Mouse (Mus musculus) liver, embryonic 16.5 days (tissue): Measurements from ENCODE around the gene Clstn1. TPM values are rescaled to one million over a fixed set of nuclear protein-coding genes. Genes with fewer than 3 reads are reported as not detected.

ENCODE experiments used
- ATAC-seq: fragments of 200-750 bp; cut with Nextera tagmentation; 2 replicates; pipeline ENCODE4 v1.8.0; 2017; ENCODE audit warnings: low read depth, mild to moderate bottlenecking, moderate number of reproducible peaks, moderate library complexity
- H3K27ac ChIP-seq: fragments of 300-500 bp; sonication (generic); 2 replicates; pipeline ENCODE4 v1.5.1; 2014; ENCODE audit warnings: mild to moderate bottlenecking, low read length
- H3K27me3 ChIP-seq: fragments of 300-500 bp; sonication (generic); 2 replicates; pipeline ENCODE4 v1.6.1; 2014; ENCODE audit warnings: low read depth, low read length, mixed read lengths; ENCODE audit not compliant: control insufficient read depth, insufficient read depth
- H3K36me3 ChIP-seq: fragments of 300-500 bp; sonication (generic); 2 replicates; pipeline ENCODE4 v1.6.1; 2014; ENCODE audit warnings: mild to moderate bottlenecking; ENCODE audit not compliant: control insufficient read depth, insufficient read depth
- H3K4me1 ChIP-seq: fragments of 300-500 bp; sonication (generic); 2 replicates; pipeline ENCODE4 v1.6.1; 2014; ENCODE audit warnings: low read depth, low read length, mixed read lengths; ENCODE audit not compliant: control insufficient read depth
- H3K4me2 ChIP-seq: fragments of 300-500 bp; sonication (generic); 2 replicates; pipeline ENCODE4 v1.6.1; 2014; ENCODE audit warnings: low read depth, low read length, mixed read lengths
- H3K4me3 ChIP-seq: fragments of 300-500 bp; sonication (generic); 2 replicates; pipeline ENCODE4 v1.5.1; 2014; ENCODE audit warnings: low read depth, mild to moderate bottlenecking, low read length
- H3K9ac ChIP-seq: fragments of 300-500 bp; sonication (generic); 2 replicates; pipeline ENCODE4 v1.6.1; 2014; ENCODE audit warnings: low read depth, low read length
- H3K9me3 ChIP-seq: fragments of 300-500 bp; sonication (generic); replicated peaks from 2 replicates; pipeline ENCODE4 v1.6.1; 2016; ENCODE audit warnings: low read length; ENCODE audit not compliant: control insufficient read depth
- WGBS: fragments of 180-500 bp; shearing (Covaris S2); extraction: QIAGEN DNeasy Blood & Tissue Kit; methylation state at CpG from one replicate; pipeline ENCODE4 v1.1.7; 2014; ENCODE audit not compliant: insufficient replicate concordance; 5-methylcytosine and 5-hydroxymethylcytosine counted together
- polyA plus RNA-seq: library from polyadenylated mRNA; unstranded; fragments of >200 nt; fragmentation: Nextera tagmentation; extraction: Ambion mirVana; gene quantifications from 2 replicates; pipeline ENCODE4 v1.2.1, GENCODE M21; 2015

Gene Clstn1
- polyA plus RNA-seq, 1 experiment from 2014 or later, result 1.1 TPM

GRCm38 (mm10) chr4:149549221-149549925, 36.9 kb upstream of the Clstn1 start:
- no peak overlapping the region for H3K27ac ChIP-seq
- H3K4me3 ChIP-seq, result no peak overlapping the region
- no peak overlapping the region for H3K4me2 ChIP-seq
- H3K36me3 ChIP-seq, result no peaks in the 10 kb centered on the region
- no peak overlapping the region for H3K9ac ChIP-seq
- no peaks in the 10 kb centered on the region for H3K4me1 ChIP-seq
- peak; percentile 64 for ATAC-seq
- WGBS, result 40% methylated on average over 9 of the region's 9 CpGs
- no peaks in the 10 kb centered on the region for H3K9me3 ChIP-seq
- H3K27me3 ChIP-seq, result no peaks in the 10 kb centered on the region

GRCm38 (mm10) chr4:149550866-149551265, 35.4 kb upstream of the Clstn1 start:
- WGBS, result 66% methylated on average over 5 of the region's 5 CpGs
- Histone ChIP-seq H3K27ac (no peak overlapping the region), H3K27me3 (no peaks in the 10 kb centered on the region), H3K36me3 (no peaks in the 10 kb centered on the region), H3K4me1 (no peaks in the 10 kb centered on the region), H3K9ac (no peak overlapping the region), H3K9me3 (no peaks in the 10 kb centered on the region), H3K4me2 (no peak overlapping the region), H3K4me3 (no peak overlapping the region)
- no peak for ATAC-seq

- Histone ChIP-seq H3K36me3 (no peaks in the 10 kb centered on the region), H3K9ac (no peak overlapping the region), H3K4me1 (no peaks in the 10 kb centered on the region), H3K9me3 (no peaks in the 10 kb centered on the region), H3K27me3 (no peaks in the 10 kb centered on the region), H3K4me2 (no peak overlapping the region), H3K27ac (no peak overlapping the region), H3K4me3 (no peak overlapping the region)
- WGBS, result 66% methylated on average over 5 of the region's 5 CpGs
- ATAC-seq, result no peak
Observed at GRCm38 (mm10) chr4:149551696-149552095, 34.6 kb upstream of the Clstn1 start.

GRCm38 (mm10) chr4:149553834-149554233, 32.4 kb upstream of the Clstn1 start:
- H3K27ac ChIP-seq, result no peak overlapping the region

GRCm38 (mm10) chr4:149556111-149556510, 30.2 kb upstream of the Clstn1 start:
- H3K4me3 ChIP-seq, result no peak overlapping the region
- 69% methylated on average over 4 of the region's 4 CpGs for WGBS
- no peaks in the 10 kb centered on the region for H3K9me3 ChIP-seq
- H3K9ac ChIP-seq, result no peak overlapping the region
- no peaks in the 10 kb centered on the region for H3K36me3 ChIP-seq
- no peaks in the 10 kb centered on the region for H3K4me1 ChIP-seq
- no peak overlapping the region for H3K27ac ChIP-seq
- H3K27me3 ChIP-seq, result no peaks in the 10 kb centered on the region
- no peak for ATAC-seq
- H3K4me2 ChIP-seq, result no peak overlapping the region

More at GRCm38 (mm10) chr4:149553834-149554233, 32.4 kb upstream of the Clstn1 start:
- Histone ChIP-seq H3K4me2 (no peak overlapping the region), H3K9me3 (no peaks in the 10 kb centered on the region), H3K27me3 (no peaks in the 10 kb centered on the region), H3K4me3 (no peak overlapping the region), H3K36me3 (no peaks in the 10 kb centered on the region), H3K4me1 (no peaks in the 10 kb centered on the region), H3K9ac (no peak overlapping the region)
- ATAC-seq, result no peak
- 34% methylated on average over 7 of the region's 7 CpGs for WGBS

- Histone ChIP-seq H3K4me1 (no peaks in the 10 kb centered on the region; the same call in 1 of the 2 replicates), H3K9ac (no peak overlapping the region), H3K4me2 (no peak overlapping the region), H3K4me3 (no peak overlapping the region), H3K9me3 (no peaks in the 10 kb centered on the region), H3K27me3 (no peaks in the 10 kb centered on the region), H3K27ac (no peak overlapping the region), H3K36me3 (no peaks in the 10 kb centered on the region)
- ATAC-seq, result no peak
- 80% methylated on average over 5 of the region's 5 CpGs for WGBS
Observed at GRCm38 (mm10) chr4:149557905-149558304, 28.4 kb upstream of the Clstn1 start.

- Histone ChIP-seq H3K27ac (no peak overlapping the region), H3K4me2 (no peak overlapping the region), H3K9ac (no peak overlapping the region), H3K4me1 (no peaks in the 10 kb centered on the region; the same call in 1 of the 2 replicates), H3K27me3 (no peaks in the 10 kb centered on the region), H3K9me3 (no peaks in the 10 kb centered on the region), H3K4me3 (no peak overlapping the region), H3K36me3 (no peaks in the 10 kb centered on the region)
- no peak for ATAC-seq
- 65% methylated on average over 3 of the region's 3 CpGs for WGBS
Observed at GRCm38 (mm10) chr4:149558389-149558788, 27.9 kb upstream of the Clstn1 start.

GRCm38 (mm10) chr4:149561392-149561791, 24.9 kb upstream of the Clstn1 start:
- Histone ChIP-seq H3K9ac (no peak overlapping the region), H3K4me1 (no peaks in the 10 kb centered on the region; the same call in 1 of the 2 replicates), H3K36me3 (no peaks in the 10 kb centered on the region), H3K27me3 (no peaks in the 10 kb centered on the region), H3K27ac (no peak overlapping the region), H3K4me2 (no peak overlapping the region), H3K9me3 (no peaks in the 10 kb centered on the region), H3K4me3 (no peak overlapping the region)
- no peak for ATAC-seq
- 59% methylated on average over 4 of the region's 4 CpGs for WGBS

GRCm38 (mm10) chr4:149561986-149562904, 24.0 kb upstream of the Clstn1 start:
- WGBS, result 37% methylated on average over 21 of the region's 21 CpGs
- Histone ChIP-seq H3K4me2 (no peak overlapping the region), H3K27ac (no peak overlapping the region), H3K4me3 (no peak overlapping the region), H3K9ac (no peak overlapping the region), H3K4me1 (no peaks in the 10 kb centered on the region; the same call in 1 of the 2 replicates), H3K27me3 (no peaks in the 10 kb centered on the region), H3K36me3 (no peaks in the 10 kb centered on the region), H3K9me3 (no peaks in the 10 kb centered on the region)
- peak; percentile 32; the same call in 1 of the 2 replicates for ATAC-seq
